Mouse (Mus musculus): ENCODE measurements around the gene Tmod3. TPM values are rescaled to one million over a fixed set of nuclear protein-coding genes. Genes with fewer than 3 reads are reported as not detected.

Gene Tmod3
- 35.8 and 45.4 TPM in 2 replicates for total RNA-seq (2014; rRNA removed)
- polyA plus RNA-seq (2015; fragmentation: Nextera tagmentation; extraction: Ambion mirVana): 64.0 and 65.5 TPM in 2 replicates

DNA sequence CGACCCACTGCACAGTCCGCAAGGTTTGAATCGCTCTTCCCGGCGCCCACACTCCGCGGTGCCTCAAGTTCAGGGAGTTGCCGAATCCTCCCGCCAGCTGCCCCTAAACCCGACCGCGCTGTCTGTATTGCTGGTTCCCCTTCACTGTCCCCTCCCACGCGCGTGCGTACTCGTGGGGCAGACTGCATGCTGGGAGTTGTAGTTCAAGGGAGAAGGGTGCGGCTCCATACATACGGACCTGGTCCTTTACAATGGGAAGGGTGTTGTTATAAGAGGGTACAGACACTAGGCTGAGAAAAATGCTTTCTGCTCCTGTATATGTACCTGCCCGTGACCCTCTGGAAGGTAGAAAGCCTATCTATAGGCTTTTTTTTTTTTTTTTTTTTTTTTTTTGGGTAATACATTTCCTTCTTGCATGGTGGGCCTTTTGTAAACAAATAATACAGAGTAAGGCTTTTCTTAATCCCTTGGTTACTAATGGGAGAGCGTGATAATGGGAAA lies at the start of gene Tmod3:
Gene Tmod3 (minus strand): TSS at position 146 of the 501 bp plus-strand sequence.
- DNase-seq (ENCODE audit: low spot score) (peak; percentile 95), ATAC-seq (ENCODE audit: low FRiP score) (peak; percentile 94)
- TF ChIP-seq CTCF (IDR thresholded peaks at IDR 0.05): no peak
- Histone ChIP-seq H3K4me1 (ENCODE audit: insufficient read depth, low read length) (peaks cover 10% of the 10 kb centered on the region; the same call in 1 of the 2 replicates), H3K36me3 (ENCODE audit: insufficient read depth, low read length) (no peaks in the 10 kb centered on the region), H3K27me3 (ENCODE audit: insufficient read depth, low read length) (no peaks in the 10 kb centered on the region), H3K9me3 (ENCODE audit: low read length) (no peaks in the 10 kb centered on the region), H3K4me2 (ENCODE audit: low read depth, low read length, poor library complexity, severe bottlenecking) (peak within 1 kb of the TSS; percentile 83), H3K9ac (replicated peaks; ENCODE audit: low read length, poor library complexity, severe bottlenecking) (peak within 1 kb of the TSS; percentile 80), H3K4me3 (ENCODE audit: low read depth, low read length) (peak within 1 kb of the TSS; percentile 91), H3K27ac (ENCODE audit: low read depth, low read length) (peak within 1 kb of the TSS; percentile 73)
- 2% methylated on average over 21 of the region's 21 CpGs for WGBS

- ATAC-seq (ENCODE audit: low FRiP score) (no peak), DNase-seq (ENCODE audit: low spot score) (no peak)
- Histone ChIP-seq H3K27me3 (ENCODE audit: insufficient read depth, low read length) (no peaks in the 10 kb centered on the region), H3K27ac (ENCODE audit: low read depth, low read length) (no peak overlapping the region), H3K4me1 (ENCODE audit: insufficient read depth, low read length) (no peaks in the 10 kb centered on the region), H3K9ac (replicated peaks; ENCODE audit: low read length, poor library complexity, severe bottlenecking) (no peak overlapping the region), H3K36me3 (ENCODE audit: insufficient read depth, low read length) (no peaks in the 10 kb centered on the region), H3K4me2 (ENCODE audit: low read depth, low read length, poor library complexity, severe bottlenecking) (no peak overlapping the region), H3K4me3 (ENCODE audit: low read depth, low read length) (no peak overlapping the region), H3K9me3 (ENCODE audit: low read length) (no peaks in the 10 kb centered on the region)
- TF ChIP-seq CTCF (IDR thresholded peaks at IDR 0.05): no peak
- WGBS: 84% methylated on average over 4 of the region's 4 CpGs
These were observed 48.0 kb upstream of the Tmod3 start for GRCm38 (mm10) chr9:75607496-75607895.

DNA sequence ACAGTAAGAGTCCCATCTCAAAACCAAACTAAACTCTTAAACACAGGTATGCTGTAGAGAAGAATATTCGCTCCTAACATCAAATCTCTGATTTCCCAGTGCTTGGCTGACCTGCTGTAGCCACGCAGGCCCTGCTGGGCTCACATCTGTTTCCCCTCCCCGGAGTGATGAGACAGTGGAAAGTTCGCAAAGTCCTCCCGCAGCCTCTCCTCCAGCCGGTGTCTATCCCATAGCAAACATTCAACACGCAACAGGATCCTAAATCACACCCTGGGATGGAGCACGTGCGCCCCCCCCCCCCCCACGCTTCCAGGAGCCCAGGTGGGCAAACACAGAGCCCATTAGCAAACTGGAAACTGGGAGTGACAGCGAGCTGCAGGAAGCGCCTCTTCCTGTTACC lies 42.1 kb upstream of the Tmod3 start:
- Histone ChIP-seq H3K4me2 (ENCODE audit: low read depth, low read length, poor library complexity, severe bottlenecking) (no peak overlapping the region), H3K9me3 (ENCODE audit: low read length) (no peaks in the 10 kb centered on the region), H3K36me3 (ENCODE audit: insufficient read depth, low read length) (no peaks in the 10 kb centered on the region), H3K9ac (replicated peaks; ENCODE audit: low read length, poor library complexity, severe bottlenecking) (no peak overlapping the region), H3K4me3 (ENCODE audit: low read depth, low read length) (no peak overlapping the region), H3K27me3 (ENCODE audit: insufficient read depth, low read length) (no peaks in the 10 kb centered on the region), H3K4me1 (ENCODE audit: insufficient read depth, low read length) (peaks cover 3% of the 10 kb centered on the region; the same call in 1 of the 2 replicates), H3K27ac (ENCODE audit: low read depth, low read length) (no peak overlapping the region)
- ATAC-seq (ENCODE audit: low FRiP score) (no peak), DNase-seq (ENCODE audit: low spot score) (no peak)
- no peak for TF ChIP-seq CTCF (IDR thresholded peaks at IDR 0.05)
- 68% methylated on average over 12 of the region's 12 CpGs for WGBS

DNA sequence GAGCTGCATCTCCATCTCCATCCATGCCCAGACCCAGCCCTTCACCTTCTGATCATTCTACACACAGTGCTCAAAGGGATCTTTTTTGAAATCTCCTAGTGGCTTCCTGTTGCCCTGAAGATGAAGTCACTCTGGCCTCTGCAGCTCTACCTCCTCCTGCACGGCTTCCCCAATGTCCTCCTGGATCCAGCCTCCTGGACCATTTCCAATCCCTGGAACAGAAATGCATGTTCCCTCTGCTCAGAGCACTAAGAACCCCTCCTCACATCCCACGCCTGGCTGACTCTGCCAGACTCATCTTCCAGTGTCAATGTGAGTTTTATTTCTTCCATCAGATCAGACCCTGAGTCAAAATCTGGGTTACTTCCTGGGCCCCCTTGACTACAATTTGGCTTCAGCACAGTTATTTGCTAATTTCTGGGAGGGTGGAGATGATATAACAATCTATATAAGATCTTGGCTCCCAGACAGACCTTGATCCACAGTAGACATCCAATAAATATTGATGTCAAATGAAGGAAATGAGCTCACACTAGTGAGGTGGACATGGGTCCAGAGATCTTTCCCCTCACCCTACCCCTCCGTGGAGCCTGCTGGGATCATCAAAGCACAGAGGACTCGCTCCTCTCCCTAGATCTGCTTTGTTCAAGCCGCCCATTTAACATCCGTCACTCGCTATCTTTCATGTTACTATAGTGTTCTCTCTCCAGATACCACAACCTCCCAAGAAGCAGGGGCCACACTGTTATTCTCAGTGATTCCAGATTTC lies 40.9 kb upstream of the Tmod3 start:
- Histone ChIP-seq H3K27me3 (ENCODE audit: insufficient read depth, low read length) (no peaks in the 10 kb centered on the region), H3K4me3 (ENCODE audit: low read depth, low read length) (no peak overlapping the region), H3K9me3 (ENCODE audit: low read length) (no peaks in the 10 kb centered on the region), H3K27ac (ENCODE audit: low read depth, low read length) (0 out of 2 replicates have a peak overlapping the region, but pooled peaks have one; percentile 18), H3K4me2 (ENCODE audit: low read depth, low read length, poor library complexity, severe bottlenecking) (no peak overlapping the region), H3K4me1 (ENCODE audit: insufficient read depth, low read length) (peaks cover 3% of the 10 kb centered on the region; the same call in 1 of the 2 replicates), H3K36me3 (ENCODE audit: insufficient read depth, low read length) (no peaks in the 10 kb centered on the region), H3K9ac (replicated peaks; ENCODE audit: low read length, poor library complexity, severe bottlenecking) (no peak overlapping the region)
- DNase-seq (ENCODE audit: low spot score) (peak; percentile 66), ATAC-seq (ENCODE audit: low FRiP score) (no peak)
- WGBS: 64% methylated on average over 7 of the region's 7 CpGs
- TF ChIP-seq CTCF (IDR thresholded peaks at IDR 0.05): no peak

GRCm38 (mm10) chr9:75599191-75599841 lies 39.9 kb upstream of the Tmod3 start:
- peak overlapping the region; percentile 32 for H3K27ac ChIP-seq (ENCODE audit: low read depth, low read length)
- H3K4me1 ChIP-seq (ENCODE audit: insufficient read depth, low read length): peaks cover 3% of the 10 kb centered on the region; the same call in 1 of the 2 replicates
- no peaks in the 10 kb centered on the region for H3K9me3 ChIP-seq (ENCODE audit: low read length)
- H3K4me3 ChIP-seq (ENCODE audit: low read depth, low read length): no peak overlapping the region
- H3K4me2 ChIP-seq (ENCODE audit: low read depth, low read length, poor library complexity, severe bottlenecking): no peak overlapping the region
- TF ChIP-seq CTCF (IDR thresholded peaks at IDR 0.05): peak; percentile 62
- H3K36me3 ChIP-seq (ENCODE audit: insufficient read depth, low read length): peaks cover 7% of the 10 kb centered on the region
- WGBS: 24% methylated on average over 5 of the region's 5 CpGs
- no peak overlapping the region for H3K9ac ChIP-seq (replicated peaks; ENCODE audit: low read length, poor library complexity, severe bottlenecking)
- H3K27me3 ChIP-seq (ENCODE audit: insufficient read depth, low read length): no peaks in the 10 kb centered on the region
- DNase-seq (ENCODE audit: low spot score) (peak; percentile 95), ATAC-seq (ENCODE audit: low FRiP score) (peak; percentile 88)
